Mouse (Mus musculus): ENCODE results near the gene Rln1. TPM values are rescaled to one million over a fixed set of nuclear protein-coding genes. Genes with fewer than 3 reads are reported as not detected.

The Rln1 gene
- total and polyA plus RNA-seq, 3 experiments = not detected

- peak; percentile 37; the same call in 1 of the 2 replicates for TF ChIP-seq ELF1 (IDR thresholded peaks at IDR 0.05; ENCODE audit: low read depth, low read length)
- TF ChIP-seq TCF12 (IDR thresholded peaks at IDR 0.05; ENCODE audit: low read depth, low read length) = 0 out of 2 replicates have a peak, but pooled peaks have one; percentile 29
- no peak for TF ChIP-seq ZC3H11A (IDR thresholded peaks at IDR 0.05; ENCODE audit: low read depth, low read length)
- no peak for TF ChIP-seq SMC3 (IDR thresholded peaks at IDR 0.05; ENCODE audit: low read depth, low read length)
These were observed 41.9 kb upstream of the Rln1 start (continued) for GRCm38 (mm10) chr19:29376382-29376781.

- DNase-seq (ENCODE audit: extremely low read depth) = peak; percentile 76
- H3K36me3 ChIP-seq (replicated peaks in 1 of 2; ENCODE audit: control insufficient read depth in 1 of 2, insufficient read depth in 1 of 2, low read length in 1 of 2) = peaks cover 12 to 51% of the 10 kb centered on the region in 2 experiments
- H3K79me2 ChIP-seq (replicated peaks; ENCODE audit: control insufficient read depth, extremely low read depth, insufficient read depth, poor library complexity, severe bottlenecking) = peaks cover 34% of the 10 kb centered on the region
- dilution Hi-C loops (cut with MboI; ENCODE audit: extremely low pct_ligation_motif_present, extremely low pct_unique_long_range_greater_than_20kb, low sequenced_read_pairs) (no loop called here), in situ Hi-C loops (cut with MboI; ENCODE audit: low pct_ligation_motif_present, low pct_unique_long_range_greater_than_20kb, low sequenced_read_pairs) (loop anchor here (5.0 to 25.0 kb wide), 3 partner anchors 117 to 588 kb away; partner anchors contain the start of genes 9930021J03Rik and Ranbp6)
- H3K9ac ChIP-seq (ENCODE audit: insufficient read depth, low read depth) = no peak overlapping the region
- no peaks in the 10 kb centered on the region for H3K27me3 ChIP-seq (replicated peaks)
- peak overlapping the region; percentile 0; the same call in 1 of the 2 replicates for H3K4me2 ChIP-seq (ENCODE audit: insufficient read depth, low read depth, poor library complexity, severe bottlenecking)
- H3K27ac ChIP-seq (ENCODE audit: insufficient read depth, low read depth) = peak overlapping the region; percentile 48
- H3K9me3 ChIP-seq (replicated peaks; ENCODE audit: low read length) = no peaks in the 10 kb centered on the region
- no peak overlapping the region for H3K4me3 ChIP-seq (replicated peaks in 1 of 3; ENCODE audit: low read depth in 2 of 3, low read length in 2 of 3, poor library complexity in 1 of 3)
- H3K4me1 ChIP-seq (ENCODE audit: control insufficient read depth in 1 of 2, insufficient read depth in 2 of 2) = peaks cover 19 to 59% of the 10 kb centered on the region in 2 experiments
- no peak for TF ChIP-seq POLR2A (IDR thresholded peaks at IDR 0.05; ENCODE audit: low read depth, low read length)
- no peak for TF ChIP-seq JUND (conservative IDR thresholded peaks at IDR 0.05; ENCODE audit: low read depth, low read length)
- TF ChIP-seq PAX5 (IDR thresholded peaks at IDR 0.05; ENCODE audit: low read length) = no peak
- TF ChIP-seq HCFC1 (IDR thresholded peaks at IDR 0.05; ENCODE audit: low read depth, low read length) = peak; percentile 26; the same call in 1 of the 2 replicates
- peak; percentile 20; the same call in 1 of the 2 replicates for TF ChIP-seq EP300 (IDR thresholded peaks at IDR 0.05; ENCODE audit: low read length)
- no peak for TF ChIP-seq RAD21 (IDR thresholded peaks at IDR 0.05; ENCODE audit: low read depth, low read length)
- TF ChIP-seq JUN (IDR thresholded peaks at IDR 0.05; ENCODE audit: insufficient read depth, low read depth, low read length) = no peak
- no peak for TF ChIP-seq TBP (conservative IDR thresholded peaks at IDR 0.05; ENCODE audit: low read depth, low read length)
- TF ChIP-seq KAT2A (IDR thresholded peaks at IDR 0.05; ENCODE audit: insufficient replicate concordance, low read length) = no peak
- peak; percentile 36; the same call in 1 of the 2 replicates for TF ChIP-seq TCF12 (IDR thresholded peaks at IDR 0.05; ENCODE audit: low read depth, low read length)
- TF ChIP-seq ZNF384 (IDR thresholded peaks at IDR 0.05; ENCODE audit: low read depth, low read length) = no peak
- TF ChIP-seq SIN3A (IDR thresholded peaks at IDR 0.05; ENCODE audit: low read length) = peak; percentile 46; the same call in 1 of the 2 replicates
- no peak for TF ChIP-seq NELFE (IDR thresholded peaks at IDR 0.05; ENCODE audit: low read depth, low read length)
- TF ChIP-seq ELF1 (IDR thresholded peaks at IDR 0.05; ENCODE audit: low read depth, low read length) = 0 out of 2 replicates have a peak, but pooled peaks have one; percentile 21
- TF ChIP-seq USF2 (conservative IDR thresholded peaks at IDR 0.05; ENCODE audit: low read depth, low read length) = no peak
- peak; percentile 40; the same call in 1 of the 2 replicates for TF ChIP-seq MXI1 (IDR thresholded peaks at IDR 0.05; ENCODE audit: low read depth, low read length)
- no peak for TF ChIP-seq ZKSCAN1 (IDR thresholded peaks at IDR 0.05; ENCODE audit: borderline replicate concordance, low read depth, low read length)
- no peak for TF ChIP-seq POLR2AphosphoS2 (IDR thresholded peaks at IDR 0.05; ENCODE audit: low read depth, low read length)
- TF ChIP-seq SMC3 (IDR thresholded peaks at IDR 0.05; ENCODE audit: low read depth, low read length) = no peak; the same call in 1 of the 2 replicates
- TF ChIP-seq MYC (IDR thresholded peaks at IDR 0.05; ENCODE audit: low read depth, low read length) = no peak
- no peak for TF ChIP-seq NRF1 (IDR thresholded peaks at IDR 0.05; ENCODE audit: low read depth, low read length)
- TF ChIP-seq ZC3H11A (IDR thresholded peaks at IDR 0.05; ENCODE audit: low read depth, low read length) = no peak
- TF ChIP-seq RCOR1 (conservative IDR thresholded peaks at IDR 0.05; ENCODE audit: low read depth, low read length) = peak; percentile 32; the same call in 1 of the 2 replicates
- no peak for TF ChIP-seq MAX (IDR thresholded peaks at IDR 0.05; ENCODE audit: low read length)
- no peak for TF ChIP-seq CHD1 (IDR thresholded peaks at IDR 0.05; ENCODE audit: low read depth, low read length)
- TF ChIP-seq MEF2A (IDR thresholded peaks at IDR 0.05; ENCODE audit: borderline replicate concordance, low read depth, low read length) = peak; percentile 30; the same call in 1 of the 2 replicates
- peak; percentile 76; the same call in 1 of the 2 replicates for TF ChIP-seq ETS1 (conservative IDR thresholded peaks at IDR 0.05; ENCODE audit: low read depth, low read length)
- no peak for TF ChIP-seq MAFK (IDR thresholded peaks at IDR 0.05; ENCODE audit: insufficient replicate concordance, low read length)
- TF ChIP-seq ZMIZ1 (IDR thresholded peaks at IDR 0.05; ENCODE audit: low read depth, low read length) = no peak
- peak; percentile 74; the same call in 1 of the 2 replicates for TF ChIP-seq IRF4 (IDR thresholded peaks at IDR 0.05; ENCODE audit: low read depth, low read length)
- TF ChIP-seq CHD2 (IDR thresholded peaks at IDR 0.05; ENCODE audit: low read length) = no peak
- no peak for TF ChIP-seq MAZ (IDR thresholded peaks at IDR 0.05; ENCODE audit: low read depth, low read length)
- peak; percentile 89 for TF ChIP-seq BHLHE40 (IDR thresholded peaks at IDR 0.05; ENCODE audit: low read depth, low read length)
- peak; percentile 63; the same call in 1 of the 2 replicates for TF ChIP-seq UBTF (IDR thresholded peaks at IDR 0.05; ENCODE audit: low read depth, low read length)
- no peak for TF ChIP-seq CTCF (conservative IDR thresholded peaks at IDR 0.05 in 1 of 2, IDR thresholded peaks at IDR 0.05 in 1 of 2; ENCODE audit: low read depth in 2 of 2, low read length in 2 of 2)
- TF ChIP-seq USF1 (IDR thresholded peaks at IDR 0.05; ENCODE audit: low read depth, low read length) = no peak
- no peak for TF ChIP-seq E2F4 (IDR thresholded peaks at IDR 0.05; ENCODE audit: insufficient replicate concordance, low read depth, low read length)
These were observed 40.5 kb upstream of the Rln1 start for GRCm38 (mm10) chr19:29374947-29375346.
